Mouse (Mus musculus) myocyte (in vitro differentiated cells): ENCODE measurements around the gene Iqschfp. TPM values are rescaled to one million over a fixed set of nuclear protein-coding genes. Genes with fewer than 3 reads are reported as not detected.

Experiments used
- H3K27me3 ChIP-seq: one replicate; pipeline ENCODE4 v1.6.1; 2011; ENCODE audit not compliant: control insufficient read depth, insufficient read depth, insufficient read length
- H3K36me3 ChIP-seq: one replicate; pipeline ENCODE4 v1.6.1; 2011; ENCODE audit not compliant: control insufficient read depth, insufficient read depth
- H3K4me2 ChIP-seq: one replicate; pipeline ENCODE4 v1.6.1; 2011; ENCODE audit warnings: low read depth, control low read depth
- H3K4me3 ChIP-seq: one replicate; pipeline ENCODE4 v1.5.1; 2011; ENCODE audit warnings: mild to moderate bottlenecking, control low read depth, moderate library complexity
- H3K79me2 ChIP-seq: one replicate; pipeline ENCODE4 v1.6.1; 2011; ENCODE audit not compliant: control insufficient read depth, insufficient read depth
- H3ac ChIP-seq: one replicate; pipeline ENCODE4 v1.6.1; 2011; ENCODE audit not compliant: control insufficient read depth, insufficient read length
- CEBPB ChIP-seq: IDR thresholded peaks from 2 replicates; pipeline ENCODE4 v1.6.1; 2011; ENCODE audit warnings: mild to moderate bottlenecking, moderate library complexity; ENCODE audit not compliant: poor library complexity, insufficient read depth, severe bottlenecking
- E2F4 ChIP-seq: IDR thresholded peaks from one replicate; pipeline ENCODE4 v1.6.1; 2011; ENCODE audit warnings: mild to moderate bottlenecking, control low read depth, moderate library complexity; ENCODE audit not compliant: insufficient read depth
- MAX ChIP-seq: IDR thresholded peaks from one replicate; pipeline ENCODE4 v1.6.1; 2011; ENCODE audit warnings: low read depth, mild to moderate bottlenecking, control low read depth
- MYOD1 ChIP-seq, 3 experiments: IDR thresholded peaks; one replicate each; pipeline ENCODE4 v1.6.1; 2011; ENCODE audit warnings: control low read depth in 2 of 3, low read depth in 2 of 3, mild to moderate bottlenecking in 2 of 3, moderate library complexity in 1 of 3; ENCODE audit not compliant: insufficient read length in 2 of 3, control insufficient read depth in 1 of 3
- MYOG ChIP-seq, 3 experiments: IDR thresholded peaks; one replicate each; pipeline ENCODE4 v1.6.1; 2011; ENCODE audit warnings: control low read depth in 2 of 3, low read depth in 2 of 3, mild to moderate bottlenecking in 2 of 3; ENCODE audit not compliant: insufficient read length in 2 of 3, control insufficient read depth in 1 of 3, insufficient read depth in 1 of 3
- POLR2A ChIP-seq: IDR thresholded peaks from one replicate; pipeline ENCODE4 v1.6.1; 2011; ENCODE audit warnings: low read depth, mild to moderate bottlenecking, control low read depth, moderate library complexity; ENCODE audit not compliant: insufficient read length
- POLR2AphosphoS2 ChIP-seq: IDR thresholded peaks from one replicate; pipeline ENCODE4 v1.6.1; 2011; ENCODE audit warnings: low read depth, control low read depth; ENCODE audit not compliant: insufficient read length
- REST ChIP-seq: IDR thresholded peaks from one replicate; pipeline ENCODE4 v1.6.1; 2011; ENCODE audit warnings: mild to moderate bottlenecking, control low read depth, moderate library complexity; ENCODE audit not compliant: insufficient read depth, insufficient read length
- SRF ChIP-seq: IDR thresholded peaks from one replicate; pipeline ENCODE4 v1.6.1; 2011; ENCODE audit warnings: low read depth; ENCODE audit not compliant: control insufficient read depth, insufficient read length
- TCF12 ChIP-seq: IDR thresholded peaks from one replicate; pipeline ENCODE4 v1.6.1; 2011; ENCODE audit warnings: mild to moderate bottlenecking, control low read depth; ENCODE audit not compliant: poor library complexity, insufficient read depth, severe bottlenecking
- TCF3 ChIP-seq: IDR thresholded peaks from one replicate; pipeline ENCODE4 v1.6.1; 2011; ENCODE audit warnings: low read depth, control low read depth; ENCODE audit not compliant: insufficient read length
- USF1 ChIP-seq: IDR thresholded peaks from one replicate; pipeline ENCODE4 v1.6.1; 2011; ENCODE audit warnings: low read depth, mild to moderate bottlenecking, control low read depth, moderate library complexity
- polyA plus RNA-seq: library from polyadenylated mRNA; unstranded; fragments of >200 nt; fragmentation: generic; extraction: Trizol; gene quantifications from one replicate; pipeline ENCODE4 v1.2.1, GENCODE M21; 2012; ENCODE audit warnings: missing spikeins

The Iqschfp gene
- polyA plus RNA-seq, 1 experiment: not detected

DNA sequence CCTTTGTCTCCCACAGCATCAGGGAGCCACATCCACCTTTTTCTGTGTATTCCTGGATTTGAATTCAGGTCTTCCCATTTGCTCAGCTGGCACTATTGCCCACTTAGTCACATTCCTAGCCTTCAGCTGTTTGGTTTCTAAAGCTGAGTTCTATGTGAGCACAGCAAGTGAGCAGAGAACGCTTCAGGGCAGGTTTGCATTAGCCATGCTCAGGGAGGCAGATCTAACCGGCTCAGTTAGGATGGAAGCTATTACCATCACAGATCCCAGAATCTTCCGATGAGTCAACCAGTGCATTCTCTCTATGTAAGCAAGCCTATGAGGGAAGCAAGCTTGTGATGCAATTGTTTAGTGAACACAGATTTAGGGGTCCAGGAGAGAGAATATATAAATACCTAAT is 493.5 kb downstream of the Iqschfp start:
- Histone ChIP-seq H3K27me3 (no peaks in the 10 kb centered on the region), H3K36me3 (no peaks in the 10 kb centered on the region)

DNA sequence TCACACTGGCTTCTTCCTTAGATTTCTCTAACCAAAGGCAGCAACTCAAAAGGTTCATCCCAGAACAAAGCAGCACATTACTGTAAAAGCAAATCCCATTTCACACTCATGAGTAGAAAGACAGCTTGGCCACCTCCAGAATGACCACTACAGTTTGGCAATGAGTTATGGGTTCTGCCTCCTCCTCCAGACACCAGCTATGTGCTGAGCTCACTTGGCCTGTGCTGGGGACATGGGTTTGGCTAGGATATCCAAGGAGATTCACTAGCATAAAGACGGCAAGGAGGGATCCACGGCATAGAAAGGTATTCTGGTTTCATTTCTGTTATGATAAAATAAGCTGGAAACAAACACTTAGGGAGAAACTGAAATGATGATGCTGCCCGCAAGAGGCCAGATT is 496.0 kb downstream of the Iqschfp start:
- no peaks in the 10 kb centered on the region for H3K27me3 ChIP-seq
- no peak overlapping the region for H3ac ChIP-seq
- no peak overlapping the region for H3K4me3 ChIP-seq
- TF ChIP-seq MAX (no peak), E2F4 (no peak), USF1 (no peak), SRF (no peak), MYOD1 (IDR thresholded peaks at IDR 0.05; ENCODE audit: control insufficient read depth in 1 of 3, insufficient read length in 2 of 3, low read depth in 2 of 3) (no peak), TCF12 (no peak), POLR2A (no peak), TCF3 (no peak), POLR2AphosphoS2 (no peak)
- H3K36me3 ChIP-seq: no peaks in the 10 kb centered on the region
- no peaks in the 10 kb centered on the region for H3K79me2 ChIP-seq
- H3K4me2 ChIP-seq: no peak overlapping the region

More for the DNA sequence above, 493.5 kb downstream of the Iqschfp start:
- TF ChIP-seq POLR2AphosphoS2: no peak
- no peak for TF ChIP-seq TCF3
- TF ChIP-seq E2F4: no peak
- TF ChIP-seq SRF: no peak
- no peak for TF ChIP-seq REST
- TF ChIP-seq TCF12: no peak
- no peak for TF ChIP-seq MAX
- TF ChIP-seq MYOD1 (IDR thresholded peaks at IDR 0.05; ENCODE audit: control insufficient read depth in 1 of 3, insufficient read length in 2 of 3, low read depth in 2 of 3): no peak
- no peak for TF ChIP-seq USF1
- TF ChIP-seq POLR2A: no peak
- TF ChIP-seq CEBPB: no peak
- no peak for TF ChIP-seq MYOG (IDR thresholded peaks at IDR 0.05; ENCODE audit: control insufficient read depth in 1 of 3, insufficient read depth in 1 of 3, insufficient read length in 2 of 3, low read depth in 2 of 3)
- no peak overlapping the region for H3K4me2 ChIP-seq
- no peaks in the 10 kb centered on the region for H3K79me2 ChIP-seq
- no peak overlapping the region for H3K4me3 ChIP-seq
- no peak overlapping the region for H3ac ChIP-seq

DNA sequence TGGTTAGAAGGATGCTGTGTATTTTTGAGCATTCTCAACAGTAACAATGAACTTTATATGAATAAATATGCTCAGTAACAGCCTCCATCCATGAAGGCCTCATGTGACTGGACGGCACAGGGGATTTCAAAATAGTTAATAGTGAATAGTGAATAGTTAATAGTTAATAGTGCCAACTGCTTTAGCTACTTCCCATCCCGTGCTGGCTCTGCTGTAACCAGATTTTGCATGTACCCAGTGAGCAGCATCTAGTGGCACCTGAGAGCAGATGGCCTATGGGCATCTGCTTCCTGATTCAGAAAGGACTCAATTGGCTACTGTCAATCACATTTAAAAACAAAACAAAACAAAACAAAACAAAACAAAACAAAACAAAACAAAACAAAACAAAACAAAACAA is 501.5 kb downstream of the Iqschfp start:
- H3K36me3 ChIP-seq: no peaks in the 10 kb centered on the region
- no peak for TF ChIP-seq CEBPB
- TF ChIP-seq POLR2A: no peak
- no peak for TF ChIP-seq MYOD1 (IDR thresholded peaks at IDR 0.05; ENCODE audit: control insufficient read depth in 1 of 3, insufficient read length in 2 of 3, low read depth in 2 of 3)
- no peak for TF ChIP-seq TCF12
- no peak for TF ChIP-seq POLR2AphosphoS2
- no peak for TF ChIP-seq SRF
- no peak for TF ChIP-seq USF1
- TF ChIP-seq MYOG (IDR thresholded peaks at IDR 0.05; ENCODE audit: control insufficient read depth in 1 of 3, insufficient read depth in 1 of 3, insufficient read length in 2 of 3, low read depth in 2 of 3): no peak
- TF ChIP-seq REST: no peak
- no peak for TF ChIP-seq E2F4
- TF ChIP-seq TCF3: no peak
- no peak for TF ChIP-seq MAX
- H3ac ChIP-seq: no peak overlapping the region

GRCm38 (mm10) chr3:68398691-68399090 is 506.7 kb downstream of the Iqschfp start:
- no peaks in the 10 kb centered on the region for H3K36me3 ChIP-seq
- no peak overlapping the region for H3K4me2 ChIP-seq
- peaks cover 6% of the 10 kb centered on the region for H3K27me3 ChIP-seq
- H3K79me2 ChIP-seq: no peaks in the 10 kb centered on the region
- H3ac ChIP-seq: no peak overlapping the region
- no peak overlapping the region for H3K4me3 ChIP-seq
- TF ChIP-seq MAX (no peak), POLR2A (no peak), MYOG (IDR thresholded peaks at IDR 0.05; ENCODE audit: control insufficient read depth in 1 of 3, insufficient read depth in 1 of 3, insufficient read length in 2 of 3, low read depth in 2 of 3) (no peak), REST (no peak), SRF (no peak), CEBPB (no peak)

More for the DNA sequence above, 501.5 kb downstream of the Iqschfp start:
- Histone ChIP-seq H3K79me2 (no peaks in the 10 kb centered on the region), H3K4me2 (no peak overlapping the region), H3K4me3 (no peak overlapping the region), H3K27me3 (no peaks in the 10 kb centered on the region)

GRCm38 (mm10) chr3:68400121-68400520 is 508.1 kb downstream of the Iqschfp start:
- Histone ChIP-seq H3K4me2 (no peak overlapping the region), H3ac (no peak overlapping the region), H3K4me3 (no peak overlapping the region), H3K36me3 (no peaks in the 10 kb centered on the region), H3K27me3 (peaks cover 11% of the 10 kb centered on the region), H3K79me2 (no peaks in the 10 kb centered on the region)
- TF ChIP-seq POLR2AphosphoS2: no peak
- no peak for TF ChIP-seq POLR2A
- TF ChIP-seq MYOD1 (IDR thresholded peaks at IDR 0.05; ENCODE audit: control insufficient read depth in 1 of 3, insufficient read length in 2 of 3, low read depth in 2 of 3): no peak
- no peak for TF ChIP-seq REST
- TF ChIP-seq TCF3: no peak
- no peak for TF ChIP-seq TCF12
- no peak for TF ChIP-seq USF1
- no peak for TF ChIP-seq MYOG (IDR thresholded peaks at IDR 0.05; ENCODE audit: control insufficient read depth in 1 of 3, insufficient read depth in 1 of 3, insufficient read length in 2 of 3, low read depth in 2 of 3)
- TF ChIP-seq CEBPB: no peak
- TF ChIP-seq MAX: no peak
- no peak for TF ChIP-seq E2F4
- TF ChIP-seq SRF: no peak
